Mouse (Mus musculus) MEL (cell line): ENCODE measurements around the gene Pdcl2.

ENCODE experiments used
- CHD1 ChIP-seq: IDR thresholded peaks from 2 replicates; pipeline ENCODE4 v1.6.1; 2012; ENCODE audit warnings: low read depth, mild to moderate bottlenecking, inconsistent platforms, low read length, improper control_type of control experiment
- CHD2 ChIP-seq: IDR thresholded peaks from 2 replicates; pipeline ENCODE4 v1.6.1; 2011; ENCODE audit warnings: low read length, improper control_type of control experiment
- CTCF ChIP-seq, 3 experiments: IDR thresholded peaks in 2 of 3; conservative IDR thresholded peaks in 1 of 3; 2 replicates each; pipeline ENCODE4 v1.5.1; 2011 to 2012; ENCODE audit warnings: low read length in 3 of 3, low read depth in 2 of 3, mild to moderate bottlenecking in 2 of 3, improper control_type of control experiment in 1 of 3, inconsistent platforms in 1 of 3, mixed read lengths in 1 of 3, moderate library complexity in 1 of 3; ENCODE audit not compliant: control insufficient read depth in 1 of 3, insufficient read depth in 1 of 3, poor library complexity in 1 of 3, severe bottlenecking in 1 of 3
- E2F4 ChIP-seq: IDR thresholded peaks from 2 replicates; pipeline ENCODE4 v1.6.1; 2011; ENCODE audit warnings: low read depth, low read length, improper control_type of control experiment, borderline replicate concordance
- ELF1 ChIP-seq: IDR thresholded peaks from 2 replicates; pipeline ENCODE4 v1.6.1; 2014; ENCODE audit warnings: low read depth, mild to moderate bottlenecking, inconsistent platforms, low read length, improper control_type of control experiment, moderate library complexity
- GATA1 ChIP-seq: IDR thresholded peaks from 2 replicates; pipeline ENCODE4 v1.6.1; 2011; ENCODE audit warnings: low read depth, low read length, improper control_type of control experiment
- HCFC1 ChIP-seq: IDR thresholded peaks from 2 replicates; pipeline ENCODE4 v1.6.1; 2012; ENCODE audit warnings: low read depth, mild to moderate bottlenecking, inconsistent platforms, low read length, improper control_type of control experiment, moderate library complexity
- POLR2AphosphoS2 ChIP-seq: IDR thresholded peaks from 2 replicates; pipeline ENCODE4 v1.6.1; 2011; ENCODE audit warnings: low read length, improper control_type of control experiment
- POLR2AphosphoS5 ChIP-seq: IDR thresholded peaks from 2 replicates; pipeline ENCODE4 v1.6.1; 2012; ENCODE audit warnings: low read depth, borderline replicate concordance, mild to moderate bottlenecking, inconsistent platforms, low read length, moderate library complexity, mixed read lengths

DNA sequence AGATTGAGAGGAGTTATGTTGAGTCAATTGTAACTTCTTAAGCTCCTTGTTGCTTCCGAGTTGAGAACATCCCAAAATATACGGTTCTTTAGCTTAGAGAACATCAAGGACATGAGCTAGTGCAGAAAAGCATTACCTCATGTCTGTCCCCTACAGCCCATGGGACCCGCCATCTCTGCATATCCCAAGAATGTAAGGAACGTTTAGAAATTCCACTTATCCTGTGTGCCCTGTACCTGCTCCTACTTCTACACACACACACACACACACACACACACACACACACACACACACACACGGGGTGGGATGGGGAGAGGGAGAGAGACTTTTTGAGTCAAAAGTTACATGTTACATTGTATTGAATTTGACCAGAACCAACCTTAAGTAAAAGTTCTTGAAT is 20.6 kb upstream of the Pdcl2 start:
- TF ChIP-seq CHD1, result no peak
- TF ChIP-seq POLR2AphosphoS2, result no peak
- no peak for TF ChIP-seq POLR2AphosphoS5
- TF ChIP-seq GATA1, result no peak
- no peak for TF ChIP-seq CHD2
- TF ChIP-seq ELF1, result no peak
- no peak for TF ChIP-seq CTCF (IDR thresholded peaks at IDR 0.05 in 2 of 3, conservative IDR thresholded peaks at IDR 0.05 in 1 of 3; ENCODE audit: control insufficient read depth in 1 of 3, insufficient read depth in 1 of 3, low read depth in 2 of 3, low read length in 3 of 3, poor library complexity in 1 of 3, severe bottlenecking in 1 of 3)
- no peak for TF ChIP-seq HCFC1
- no peak for TF ChIP-seq E2F4
